Mouse (Mus musculus) myocyte (in vitro differentiated cells): ENCODE results near the gene Nt5dc2.

Experiments
- MYOG ChIP-seq, 3 experiments: IDR thresholded peaks; one replicate each; pipeline ENCODE4 v1.6.1; 2011; ENCODE audit warnings: control low read depth in 2 of 3, low read depth in 2 of 3, mild to moderate bottlenecking in 2 of 3; ENCODE audit not compliant: insufficient read length in 2 of 3, control insufficient read depth in 1 of 3, insufficient read depth in 1 of 3
- POLR2A ChIP-seq: IDR thresholded peaks from one replicate; pipeline ENCODE4 v1.6.1; 2011; ENCODE audit warnings: low read depth, mild to moderate bottlenecking, control low read depth, moderate library complexity; ENCODE audit not compliant: insufficient read length
- POLR2AphosphoS2 ChIP-seq: IDR thresholded peaks from one replicate; pipeline ENCODE4 v1.6.1; 2011; ENCODE audit warnings: low read depth, control low read depth; ENCODE audit not compliant: insufficient read length
- USF1 ChIP-seq: IDR thresholded peaks from one replicate; pipeline ENCODE4 v1.6.1; 2011; ENCODE audit warnings: low read depth, mild to moderate bottlenecking, control low read depth, moderate library complexity

GRCm38 (mm10) chr14:31168425-31168824 lies 37.6 kb downstream of the Nt5dc2 start, which contains the start of gene Stab1:
- no peak for TF ChIP-seq POLR2A
- TF ChIP-seq USF1: no peak
- no peak for TF ChIP-seq MYOG (IDR thresholded peaks at IDR 0.05; ENCODE audit: control insufficient read depth in 1 of 3, insufficient read depth in 1 of 3, insufficient read length in 2 of 3, low read depth in 2 of 3)
- TF ChIP-seq POLR2AphosphoS2: no peak
